Mouse (Mus musculus): ENCODE results near the gene Angptl6. TPM values are rescaled to one million over a fixed set of nuclear protein-coding genes. Genes with fewer than 3 reads are reported as not detected.

The Angptl6 gene
- polyA plus RNA-seq, 1 experiment from 2014 or later: 7.2 TPM

DNA sequence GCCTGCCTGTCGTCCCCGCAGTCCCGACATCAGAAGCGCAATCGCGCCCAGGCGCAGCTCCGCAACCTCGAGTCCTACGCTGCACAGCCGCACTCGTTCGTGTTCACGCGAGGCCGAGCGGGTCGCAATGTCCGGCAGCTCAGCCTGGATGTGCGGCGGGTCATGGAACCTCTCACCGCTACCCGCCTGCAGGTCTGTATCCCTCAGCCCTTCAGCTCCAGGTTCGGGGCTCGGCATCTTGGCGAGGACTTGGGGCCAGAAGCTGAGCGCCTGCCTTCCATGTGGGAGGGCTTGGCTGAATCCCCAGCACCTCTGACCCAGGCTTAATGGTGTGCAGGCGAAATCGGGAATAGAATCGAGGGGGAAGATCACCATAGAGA is 8.8 kb upstream of the Angptl6 start:
- H3K4me3 ChIP-seq (ENCODE audit: low read depth, low read length): peak overlapping the region; percentile 74
- no peaks in the 10 kb centered on the region for H3K9me3 ChIP-seq (ENCODE audit: control insufficient read depth, low read depth, low read length)
- peaks cover 40% of the 10 kb centered on the region for H3K36me3 ChIP-seq (ENCODE audit: control insufficient read depth, insufficient read depth, low read length)
- under 1% methylated on average over 30 of the region's 30 CpGs for WGBS
- H3K27me3 ChIP-seq (ENCODE audit: control insufficient read depth, insufficient read depth, low read length): no peaks in the 10 kb centered on the region
- H3K4me1 ChIP-seq (ENCODE audit: control insufficient read depth, insufficient read depth, low read length): no peaks in the 10 kb centered on the region
- ATAC-seq (ENCODE audit: insufficient number of reproducible peaks, insufficient read depth, low FRiP score, low read depth): peak; percentile 40
- peak overlapping the region; percentile 62 for H3K9ac ChIP-seq (replicated peaks; ENCODE audit: low read depth, low read length)
- peak overlapping the region; percentile 44 for H3K27ac ChIP-seq (ENCODE audit: low read length)
- peak overlapping the region; percentile 92 for H3K4me2 ChIP-seq (replicated peaks; ENCODE audit: low read depth, low read length)

DNA sequence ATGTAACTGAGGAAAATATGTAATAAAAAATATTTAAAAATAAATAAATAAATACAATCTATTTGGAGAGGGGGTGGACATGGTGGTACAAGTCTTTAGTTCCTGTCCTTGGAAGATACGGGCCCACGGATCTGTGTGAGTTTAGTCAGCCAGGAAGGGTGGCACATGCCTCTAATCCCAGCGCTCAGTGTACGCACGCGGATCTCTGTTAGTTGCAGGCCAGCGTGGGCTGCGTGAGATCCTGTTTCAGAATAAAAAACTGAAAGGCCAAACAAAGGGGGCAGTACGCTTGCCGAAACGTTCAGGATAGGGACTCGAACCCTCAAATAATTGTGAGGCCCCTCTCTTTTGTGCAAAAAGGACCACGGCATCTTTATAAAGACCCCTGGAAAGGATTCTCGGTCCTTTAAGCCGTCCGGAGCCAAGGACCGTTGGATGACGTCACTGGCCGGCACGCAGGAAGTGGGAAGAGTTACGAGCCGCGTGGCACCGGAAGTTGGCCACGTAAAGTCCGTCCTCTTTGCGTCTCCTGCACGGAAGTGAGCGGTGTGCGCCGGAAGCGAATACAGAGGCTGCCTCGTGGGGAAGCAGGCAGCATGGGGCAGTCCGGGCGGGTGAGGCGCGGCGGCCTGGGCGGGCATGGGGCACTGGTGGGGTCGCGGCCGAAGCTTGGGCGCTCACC is 8.3 kb upstream of the Angptl6 start, which contains the start of gene Ppan:
Gene Ppan, plus strand, starts transcription at position 472 of the 682 bp plus-strand sequence.
- Histone ChIP-seq H3K27me3 (ENCODE audit: control insufficient read depth, insufficient read depth, low read length) (no peaks in the 10 kb centered on the region), H3K27ac (ENCODE audit: low read length) (peak within 1 kb of the TSS; percentile 97), H3K4me3 (ENCODE audit: low read depth, low read length) (peak within 1 kb of the TSS; percentile 74), H3K36me3 (ENCODE audit: control insufficient read depth, insufficient read depth, low read length) (peaks cover 36% of the 10 kb centered on the region), H3K4me1 (ENCODE audit: control insufficient read depth, insufficient read depth, low read length) (no peaks in the 10 kb centered on the region), H3K9me3 (ENCODE audit: control insufficient read depth, low read depth, low read length) (no peaks in the 10 kb centered on the region), H3K4me2 (replicated peaks; ENCODE audit: low read depth, low read length) (peak within 1 kb of the TSS; percentile 92), H3K9ac (replicated peaks; ENCODE audit: low read depth, low read length) (peak within 1 kb of the TSS; percentile 62)
- WGBS: under 1% methylated on average over 43 of the region's 43 CpGs
- ATAC-seq (ENCODE audit: insufficient number of reproducible peaks, insufficient read depth, low FRiP score, low read depth): peak; percentile 94

DNA sequence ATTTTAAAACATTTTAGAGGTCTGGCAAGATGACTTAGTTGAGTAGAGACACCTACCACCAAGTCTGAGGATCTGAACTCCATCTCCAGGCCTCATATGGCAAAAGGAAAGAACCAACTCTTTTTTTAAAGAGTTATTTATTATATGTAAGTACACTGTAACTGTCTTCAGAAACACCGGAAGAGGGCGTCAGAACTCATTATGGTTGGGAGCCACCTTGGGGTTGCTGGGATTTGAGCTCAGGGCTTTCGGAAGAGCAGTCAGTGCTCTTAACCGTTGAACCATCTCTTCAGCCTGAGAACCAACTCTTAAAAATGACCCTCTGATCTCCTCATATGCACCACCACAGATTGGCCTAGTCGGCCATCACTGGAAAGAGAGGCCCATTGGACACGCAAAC is 7.7 kb upstream of the Angptl6 start:
- Histone ChIP-seq H3K36me3 (ENCODE audit: control insufficient read depth, insufficient read depth, low read length) (peaks cover 30% of the 10 kb centered on the region), H3K9me3 (ENCODE audit: control insufficient read depth, low read depth, low read length) (no peaks in the 10 kb centered on the region), H3K4me2 (replicated peaks; ENCODE audit: low read depth, low read length) (peak overlapping the region; percentile 92), H3K4me3 (ENCODE audit: low read depth, low read length) (no peak overlapping the region), H3K27ac (ENCODE audit: low read length) (no peak overlapping the region), H3K4me1 (ENCODE audit: control insufficient read depth, insufficient read depth, low read length) (no peaks in the 10 kb centered on the region), H3K9ac (replicated peaks; ENCODE audit: low read depth, low read length) (no peak overlapping the region), H3K27me3 (ENCODE audit: control insufficient read depth, insufficient read depth, low read length) (no peaks in the 10 kb centered on the region)
- no peak for ATAC-seq (ENCODE audit: insufficient number of reproducible peaks, insufficient read depth, low FRiP score, low read depth)
- WGBS: 90% methylated on average over 6 of the region's 6 CpGs

DNA sequence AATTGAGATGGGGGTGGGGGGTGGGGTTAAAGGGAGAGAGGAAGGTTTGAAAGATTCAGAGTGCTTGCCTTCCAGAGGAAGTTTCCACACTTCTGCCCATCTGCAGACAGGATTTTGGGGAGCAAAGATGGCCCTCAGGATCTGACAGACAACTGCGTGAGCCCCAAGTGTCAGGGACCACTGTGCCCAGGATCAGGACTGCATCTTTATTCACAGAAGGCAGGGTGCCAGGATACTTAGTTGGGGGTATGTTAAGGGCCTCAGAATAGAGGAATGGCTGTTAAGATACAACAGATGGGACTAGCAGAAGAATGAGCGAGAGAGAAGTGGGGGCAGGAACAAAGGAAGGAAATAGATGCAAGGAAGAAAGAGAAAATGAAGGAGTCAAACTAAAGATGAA is 7.0 kb upstream of the Angptl6 start:
- Histone ChIP-seq H3K4me2 (replicated peaks; ENCODE audit: low read depth, low read length) (no peak overlapping the region), H3K4me3 (ENCODE audit: low read depth, low read length) (no peak overlapping the region), H3K27me3 (ENCODE audit: control insufficient read depth, insufficient read depth, low read length) (no peaks in the 10 kb centered on the region), H3K9ac (replicated peaks; ENCODE audit: low read depth, low read length) (no peak overlapping the region), H3K9me3 (ENCODE audit: control insufficient read depth, low read depth, low read length) (no peaks in the 10 kb centered on the region), H3K36me3 (ENCODE audit: control insufficient read depth, insufficient read depth, low read length) (peaks cover 24% of the 10 kb centered on the region), H3K27ac (ENCODE audit: low read length) (no peak overlapping the region), H3K4me1 (ENCODE audit: control insufficient read depth, insufficient read depth, low read length) (no peaks in the 10 kb centered on the region)
- WGBS: 90% methylated on average over 2 of the region's 2 CpGs
- no peak for ATAC-seq (ENCODE audit: insufficient number of reproducible peaks, insufficient read depth, low FRiP score, low read depth)

DNA sequence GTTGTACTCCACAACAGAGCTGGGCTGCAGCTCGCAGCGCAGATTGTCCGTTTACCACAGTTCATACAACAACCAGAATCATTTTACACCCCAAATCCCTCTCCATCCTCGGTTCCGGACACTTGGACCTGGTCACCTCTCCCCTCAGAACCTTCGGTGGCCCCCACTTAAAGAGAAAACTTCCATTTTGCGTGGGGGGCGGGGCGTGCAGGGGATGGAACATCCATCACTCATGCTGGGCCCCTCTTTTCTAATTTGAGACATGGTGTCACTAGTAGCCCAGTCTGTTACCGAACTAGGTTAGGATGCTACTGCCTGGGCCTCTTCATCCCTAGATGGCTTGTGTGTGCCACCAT is 839 bp downstream of the Angptl6 start:
- ATAC-seq (ENCODE audit: insufficient number of reproducible peaks, insufficient read depth, low FRiP score, low read depth): no peak
- Histone ChIP-seq H3K9ac (replicated peaks; ENCODE audit: low read depth, low read length) (peak overlapping the region; percentile 42), H3K36me3 (ENCODE audit: control insufficient read depth, insufficient read depth, low read length) (0 out of 2 replicates have a peak, but pooled peaks cover 3% of the 10 kb centered on the region), H3K4me3 (ENCODE audit: low read depth, low read length) (peak overlapping the region; percentile 35), H3K9me3 (ENCODE audit: control insufficient read depth, low read depth, low read length) (no peaks in the 10 kb centered on the region), H3K4me2 (replicated peaks; ENCODE audit: low read depth, low read length) (peak overlapping the region; percentile 63), H3K27ac (ENCODE audit: low read length) (peak overlapping the region; percentile 94), H3K27me3 (ENCODE audit: control insufficient read depth, insufficient read depth, low read length) (no peaks in the 10 kb centered on the region), H3K4me1 (ENCODE audit: control insufficient read depth, insufficient read depth, low read length) (peaks cover 10% of the 10 kb centered on the region; the same call in 1 of the 2 replicates)
- 15% methylated on average over 10 of the region's 10 CpGs for WGBS

DNA sequence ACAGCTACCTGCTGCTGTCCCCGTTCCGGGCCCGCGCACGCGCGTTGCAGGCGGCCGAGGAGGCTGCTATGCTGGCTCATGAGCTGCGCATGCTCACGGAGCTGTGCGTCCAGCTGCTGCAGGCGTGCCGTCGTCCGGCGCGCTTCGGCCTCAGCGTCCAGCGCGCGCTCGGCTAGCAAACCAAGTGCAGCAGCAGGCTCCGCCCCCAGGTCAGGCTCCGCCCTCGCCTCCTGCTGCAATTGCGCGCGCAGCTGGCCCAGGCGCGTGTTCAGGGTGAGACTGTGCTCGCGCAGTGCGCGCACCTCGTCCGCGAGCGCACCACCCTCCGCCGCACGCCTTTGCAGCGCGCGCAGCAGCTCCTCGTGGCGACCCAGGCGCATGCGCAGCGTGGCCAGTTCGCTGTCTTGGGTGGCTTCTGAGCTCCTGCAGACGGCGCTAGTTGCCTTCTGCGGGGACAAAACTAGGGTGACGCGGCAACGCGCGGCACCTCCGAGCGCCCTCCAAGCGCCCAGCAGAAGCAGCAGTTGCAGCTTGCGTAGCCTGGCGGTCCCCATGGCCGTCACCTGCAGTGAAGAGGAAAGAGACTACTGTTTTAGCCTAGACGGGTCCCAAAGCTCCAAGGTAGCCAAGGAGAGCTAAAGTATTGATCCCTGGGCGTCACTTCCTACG is 1.4 kb downstream of the Angptl6 start:
- peak overlapping the region; percentile 35 for H3K4me3 ChIP-seq (ENCODE audit: low read depth, low read length)
- under 1% methylated on average over 69 of the region's 69 CpGs for WGBS
- H3K4me1 ChIP-seq (ENCODE audit: control insufficient read depth, insufficient read depth, low read length): peaks cover 10% of the 10 kb centered on the region; the same call in 1 of the 2 replicates
- peak overlapping the region; percentile 63 for H3K4me2 ChIP-seq (replicated peaks; ENCODE audit: low read depth, low read length)
- ATAC-seq (ENCODE audit: insufficient number of reproducible peaks, insufficient read depth, low FRiP score, low read depth): peak; percentile 92
- peak overlapping the region; percentile 42 for H3K9ac ChIP-seq (replicated peaks; ENCODE audit: low read depth, low read length)
- no peaks in the 10 kb centered on the region for H3K9me3 ChIP-seq (ENCODE audit: control insufficient read depth, low read depth, low read length)
- 0 out of 2 replicates have a peak, but pooled peaks cover 3% of the 10 kb centered on the region for H3K36me3 ChIP-seq (ENCODE audit: control insufficient read depth, insufficient read depth, low read length)
- H3K27ac ChIP-seq (ENCODE audit: low read length): peak overlapping the region; percentile 94
- no peaks in the 10 kb centered on the region for H3K27me3 ChIP-seq (ENCODE audit: control insufficient read depth, insufficient read depth, low read length)

DNA sequence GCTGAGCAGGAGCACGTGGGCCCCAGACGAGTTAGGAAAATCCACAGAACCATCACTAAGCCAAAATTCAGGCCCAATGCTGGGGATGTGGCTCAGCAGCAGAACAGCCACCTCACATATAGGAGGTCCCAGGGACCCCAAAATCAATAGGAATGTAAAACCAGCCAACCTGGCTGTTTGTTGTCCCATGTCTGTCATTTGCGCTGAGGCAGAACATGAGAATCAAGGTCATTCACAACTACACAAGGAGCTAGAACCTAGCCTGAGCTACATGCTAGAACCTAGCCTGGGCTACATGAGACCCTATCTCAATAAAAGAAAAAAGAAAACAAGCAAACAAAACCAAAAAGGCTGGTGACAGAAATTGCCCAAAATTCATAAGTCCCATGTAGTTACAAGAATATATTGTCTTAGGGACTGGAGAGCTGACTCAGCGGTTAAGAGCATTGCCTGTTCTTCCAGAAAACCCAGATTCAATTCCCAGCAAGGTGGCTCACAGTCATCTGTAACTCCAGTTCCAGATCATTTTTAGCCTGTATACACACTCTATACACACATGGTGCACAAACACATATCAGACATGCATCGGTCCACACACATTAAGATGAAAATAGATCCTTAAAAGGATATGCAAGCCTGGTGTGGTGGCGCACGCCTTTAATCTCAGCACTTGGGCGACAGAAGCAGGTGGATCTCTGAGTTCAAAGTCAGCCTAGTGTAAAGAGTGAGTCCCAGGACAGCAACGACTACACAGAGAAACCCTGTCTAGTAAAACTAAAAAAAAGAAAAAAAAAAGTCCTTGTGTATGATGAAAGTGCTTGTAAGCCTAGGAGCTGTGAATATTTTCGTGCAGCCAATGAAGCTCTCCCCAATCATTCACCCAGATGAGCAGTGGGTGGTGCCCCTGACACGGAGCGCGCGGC is 2.1 kb downstream of the Angptl6 start:
- no peak for ATAC-seq (ENCODE audit: insufficient number of reproducible peaks, insufficient read depth, low FRiP score, low read depth)

More for the DNA sequence above, 2.1 kb downstream of the Angptl6 start:
- H3K27ac ChIP-seq (ENCODE audit: low read length): no peak overlapping the region
- H3K4me3 ChIP-seq (ENCODE audit: low read depth, low read length): peak overlapping the region; percentile 35
- H3K27me3 ChIP-seq (ENCODE audit: control insufficient read depth, insufficient read depth, low read length): no peaks in the 10 kb centered on the region
- peaks cover 10% of the 10 kb centered on the region; the same call in 1 of the 2 replicates for H3K4me1 ChIP-seq (ENCODE audit: control insufficient read depth, insufficient read depth, low read length)
- 0 out of 2 replicates have a peak overlapping the region, but pooled peaks have one; percentile 7 for H3K9ac ChIP-seq (replicated peaks; ENCODE audit: low read depth, low read length)
- H3K4me2 ChIP-seq (replicated peaks; ENCODE audit: low read depth, low read length): peak overlapping the region; percentile 63
- 37% methylated on average over 14 of the region's 14 CpGs for WGBS
- no peaks in the 10 kb centered on the region for H3K9me3 ChIP-seq (ENCODE audit: control insufficient read depth, low read depth, low read length)
- 0 out of 2 replicates have a peak, but pooled peaks cover 3% of the 10 kb centered on the region for H3K36me3 ChIP-seq (ENCODE audit: control insufficient read depth, insufficient read depth, low read length)

Measured in stomach, embryonic 14.5 days (tissue).